Mouse (Mus musculus) MEL (cell line): Measurements from ENCODE around the gene Kcnc3.

Source experiments
- CTCF ChIP-seq, 3 experiments: IDR thresholded peaks in 2 of 3; conservative IDR thresholded peaks in 1 of 3; 2 replicates each; pipeline ENCODE4 v1.5.1; 2011 to 2012; ENCODE audit warnings: low read length in 3 of 3, low read depth in 2 of 3, mild to moderate bottlenecking in 2 of 3, improper control_type of control experiment in 1 of 3, inconsistent platforms in 1 of 3, mixed read lengths in 1 of 3, moderate library complexity in 1 of 3; ENCODE audit not compliant: control insufficient read depth in 1 of 3, insufficient read depth in 1 of 3, poor library complexity in 1 of 3, severe bottlenecking in 1 of 3
- MAZ ChIP-seq: IDR thresholded peaks from 2 replicates; pipeline ENCODE4 v1.6.1; 2012; ENCODE audit warnings: low read depth, mild to moderate bottlenecking, inconsistent platforms, low read length, improper control_type of control experiment
- POLR2A ChIP-seq, 2 experiments: IDR thresholded peaks; 2 replicates each; pipeline ENCODE4 v1.6.1; 2011 to 2012; ENCODE audit warnings: low read length in 2 of 2, mild to moderate bottlenecking in 2 of 2, control low read depth in 1 of 2, improper control_type of control experiment in 1 of 2, low read depth in 1 of 2, moderate library complexity in 1 of 2; ENCODE audit not compliant: control insufficient read depth in 1 of 2, insufficient read depth in 1 of 2, poor library complexity in 1 of 2
- POLR2AphosphoS2 ChIP-seq: IDR thresholded peaks from 2 replicates; pipeline ENCODE4 v1.6.1; 2011; ENCODE audit warnings: low read length, improper control_type of control experiment

DNA sequence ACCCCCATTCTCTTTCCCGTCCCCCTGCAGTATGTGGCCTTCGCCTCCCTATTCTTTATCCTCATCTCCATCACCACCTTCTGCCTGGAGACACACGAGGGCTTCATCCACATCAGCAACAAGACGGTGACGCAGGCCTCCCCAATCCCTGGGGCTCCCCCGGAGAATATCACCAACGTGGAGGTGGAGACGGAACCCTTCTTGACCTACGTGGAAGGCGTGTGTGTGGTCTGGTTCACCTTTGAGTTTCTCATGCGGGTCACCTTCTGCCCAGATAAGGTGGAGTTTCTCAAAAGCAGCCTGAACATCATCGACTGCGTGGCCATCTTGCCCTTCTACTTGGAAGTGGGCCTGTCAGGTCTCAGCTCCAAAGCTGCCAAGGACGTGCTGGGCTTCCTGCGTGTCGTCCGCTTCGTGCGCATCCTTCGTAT is 4.7 kb downstream of the Kcnc3 start:
- TF ChIP-seq POLR2A (IDR thresholded peaks at IDR 0.05; ENCODE audit: control insufficient read depth in 1 of 2, insufficient read depth in 1 of 2, low read depth in 1 of 2, low read length in 2 of 2, poor library complexity in 1 of 2) (no peak), CTCF (IDR thresholded peaks at IDR 0.05 in 2 of 3, conservative IDR thresholded peaks at IDR 0.05 in 1 of 3; ENCODE audit: control insufficient read depth in 1 of 3, insufficient read depth in 1 of 3, low read depth in 2 of 3, low read length in 3 of 3, poor library complexity in 1 of 3, severe bottlenecking in 1 of 3) (no peak), POLR2AphosphoS2 (no peak), MAZ (no peak)
